Mouse (Mus musculus) stomach, postnatal 0 days (tissue): ENCODE data around the gene Pgs1. TPM values are rescaled to one million over a fixed set of nuclear protein-coding genes. Genes with fewer than 3 reads are reported as not detected.

Experiments used
- ATAC-seq: fragments of 200-750 bp; cut with Nextera tagmentation; 2 replicates; pipeline ENCODE4 v1.8.0; 2017; ENCODE audit not compliant: low FRiP score, low TSS enrichment
- DNase-seq: peaks from one replicate; pipeline ENCODE4 v3.0.0-alpha.2; 2016; ENCODE audit warnings: low spot score
- H3K27ac ChIP-seq: fragments of 300-500 bp; sonication (generic); replicated peaks from 2 replicates; pipeline ENCODE4 v1.5.1; 2014; ENCODE audit warnings: mild to moderate bottlenecking, control low read depth
- H3K27me3 ChIP-seq: fragments of 300-500 bp; sonication (generic); 2 replicates; pipeline ENCODE4 v1.6.1; 2014; ENCODE audit warnings: low read length; ENCODE audit not compliant: control insufficient read depth, insufficient read depth
- H3K36me3 ChIP-seq: fragments of 300-500 bp; sonication (generic); 2 replicates; pipeline ENCODE4 v1.6.1; 2014; ENCODE audit warnings: low read length, mixed read lengths; ENCODE audit not compliant: control insufficient read depth, insufficient read depth
- H3K4me1 ChIP-seq: fragments of 300-500 bp; sonication (generic); replicated peaks from 2 replicates; pipeline ENCODE4 v1.6.1; 2014; ENCODE audit warnings: antibody characterized with exemption; ENCODE audit not compliant: control insufficient read depth, insufficient read depth
- H3K4me2 ChIP-seq: fragments of 300-500 bp; sonication (generic); replicated peaks from 2 replicates; pipeline ENCODE4 v1.6.1; 2014; ENCODE audit warnings: low read depth, mild to moderate bottlenecking, control low read depth, moderate library complexity
- H3K4me3 ChIP-seq: fragments of 300-500 bp; sonication (generic); 2 replicates; pipeline ENCODE4 v1.5.1; 2014; ENCODE audit warnings: low read depth, low read length, control low read depth
- H3K9ac ChIP-seq: fragments of 300-500 bp; sonication (generic); 2 replicates; pipeline ENCODE4 v1.6.1; 2014; ENCODE audit warnings: mild to moderate bottlenecking, low read length, control low read depth, mixed read lengths
- H3K9me3 ChIP-seq: fragments of 300-500 bp; sonication (generic); 2 replicates; pipeline ENCODE4 v1.6.1; 2016; ENCODE audit warnings: low read length; ENCODE audit not compliant: control insufficient read depth
- CTCF ChIP-seq: IDR thresholded peaks from 2 replicates; pipeline ENCODE4 v1.5.1; 2016; ENCODE audit warnings: antibody characterized with exemption, low read depth, mild to moderate bottlenecking, moderate library complexity
- EP300 ChIP-seq: optimal IDR thresholded peaks from 2 replicates; pipeline ENCODE3; 2016; ENCODE audit warnings: antibody characterized with exemption
- WGBS: fragments of 180-500 bp; shearing (Covaris S2); extraction: QIAGEN DNeasy Blood & Tissue Kit; methylation state at CpG from one replicate; pipeline ENCODE4 v1.1.7; 2014; 5-methylcytosine and 5-hydroxymethylcytosine counted together
- polyA plus RNA-seq: library from polyadenylated mRNA; unstranded; fragments of >200 nt; fragmentation: Nextera tagmentation; extraction: Ambion mirVana; gene quantifications from 2 replicates; pipeline ENCODE4 v1.2.1, GENCODE M21; 2015

The Pgs1 gene
- polyA plus RNA-seq, 1 experiment from 2014 or later: 28.7 TPM

DNA sequence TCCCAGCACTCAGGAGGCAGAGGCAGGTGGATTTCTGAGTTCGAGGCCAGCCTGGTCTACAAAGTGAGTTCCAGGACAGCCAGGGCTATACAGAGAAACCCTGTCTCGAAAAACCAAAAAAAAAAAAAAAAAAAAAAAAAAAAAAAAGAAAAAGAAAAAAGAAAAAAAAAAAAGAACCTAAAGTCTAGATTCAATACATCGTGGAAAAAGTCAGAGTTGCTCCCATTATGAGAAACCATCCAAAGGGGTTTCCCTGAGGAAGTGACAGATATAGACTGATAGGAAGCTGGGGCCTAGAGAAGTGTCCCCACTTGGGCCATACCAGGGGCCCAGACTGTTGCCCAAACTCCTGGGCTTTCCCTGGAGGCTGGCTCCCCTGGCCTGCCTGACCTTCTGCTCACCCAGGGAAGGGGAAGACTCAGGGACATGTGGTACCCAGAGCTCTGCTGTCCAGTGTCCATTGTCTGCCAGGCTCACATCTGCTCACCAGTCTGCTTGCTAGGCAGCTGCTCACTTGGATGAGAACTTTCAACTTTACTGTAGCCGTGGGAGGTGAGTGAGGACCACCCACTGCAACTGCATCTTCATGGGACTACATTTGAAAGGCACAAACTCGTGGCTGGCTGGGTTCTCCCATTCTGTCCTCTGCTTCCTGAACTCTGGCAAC is 8.3 kb upstream of the Pgs1 start:
- DNase-seq (no peak), ATAC-seq (no peak)
- no peaks in the 10 kb centered on the region for H3K27me3 ChIP-seq
- no peaks in the 10 kb centered on the region for H3K4me1 ChIP-seq
- no peak overlapping the region for H3K9ac ChIP-seq
- H3K4me2 ChIP-seq: no peak overlapping the region
- TF ChIP-seq CTCF (no peak), EP300 (no peak)
- no peak overlapping the region for H3K27ac ChIP-seq
- no peaks in the 10 kb centered on the region for H3K9me3 ChIP-seq
- H3K4me3 ChIP-seq: no peak overlapping the region
- 63% methylated on average over 4 of the region's 5 CpGs for WGBS
- no peaks in the 10 kb centered on the region for H3K36me3 ChIP-seq

DNA sequence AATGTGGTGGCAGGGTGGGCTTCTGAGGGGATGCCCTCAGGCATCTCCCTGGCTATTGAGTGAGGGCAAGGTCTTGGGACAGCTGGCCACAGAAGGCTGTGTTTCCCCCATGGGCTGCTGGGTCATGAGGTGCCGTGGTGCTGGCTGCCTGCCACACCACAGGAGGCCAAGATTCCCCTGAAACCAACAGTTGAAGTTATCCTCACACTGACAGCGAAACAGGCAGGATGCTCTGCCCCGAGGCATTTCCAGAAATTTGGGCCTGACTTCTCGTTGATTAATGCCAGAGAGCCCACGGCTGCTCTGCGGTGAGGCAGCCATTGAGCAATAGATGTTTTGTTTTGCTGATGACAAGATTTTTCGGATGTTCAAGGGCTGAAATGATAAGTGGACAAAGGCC is 6.7 kb upstream of the Pgs1 start:
- TF ChIP-seq EP300 (no peak), CTCF (no peak)
- Histone ChIP-seq H3K4me3 (no peak overlapping the region), H3K4me2 (no peak overlapping the region), H3K36me3 (no peaks in the 10 kb centered on the region), H3K27me3 (no peaks in the 10 kb centered on the region), H3K9ac (no peak overlapping the region), H3K4me1 (no peaks in the 10 kb centered on the region), H3K27ac (no peak overlapping the region), H3K9me3 (no peaks in the 10 kb centered on the region)
- 49% methylated on average over 7 of the region's 7 CpGs for WGBS
- DNase-seq: no peak
- ATAC-seq: no peak

DNA sequence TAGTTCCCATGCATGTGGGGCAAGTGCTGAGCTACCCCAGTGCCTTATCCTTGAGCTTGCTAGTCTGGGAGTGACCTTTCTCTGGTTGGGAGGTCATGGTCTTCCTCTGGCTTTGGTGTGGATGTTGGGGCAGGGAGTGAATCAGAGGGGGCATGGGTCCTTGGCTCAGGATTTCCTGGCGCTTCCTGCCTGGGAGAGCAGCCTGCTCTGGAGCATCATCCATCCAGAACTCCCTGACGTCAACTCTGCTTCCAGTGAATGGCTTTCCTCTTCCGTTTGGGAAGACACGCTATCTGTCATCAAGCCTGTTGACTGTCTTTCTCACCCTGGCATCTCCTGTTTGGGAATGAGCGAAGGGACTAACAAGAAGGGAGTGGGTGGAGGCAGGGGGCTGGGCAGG is 3.7 kb upstream of the Pgs1 start:
- no peak overlapping the region for H3K9ac ChIP-seq
- peaks cover 2% of the 10 kb centered on the region; the same call in 1 of the 2 replicates for H3K4me1 ChIP-seq
- no peaks in the 10 kb centered on the region for H3K36me3 ChIP-seq
- no peaks in the 10 kb centered on the region for H3K9me3 ChIP-seq
- 63% methylated on average over 5 of the region's 5 CpGs for WGBS
- no peak overlapping the region for H3K4me3 ChIP-seq
- H3K27me3 ChIP-seq: no peaks in the 10 kb centered on the region
- TF ChIP-seq CTCF (no peak), EP300 (no peak)
- DNase-seq (no peak), ATAC-seq (no peak)
- no peak overlapping the region for H3K4me2 ChIP-seq
- H3K27ac ChIP-seq: no peak overlapping the region

DNA sequence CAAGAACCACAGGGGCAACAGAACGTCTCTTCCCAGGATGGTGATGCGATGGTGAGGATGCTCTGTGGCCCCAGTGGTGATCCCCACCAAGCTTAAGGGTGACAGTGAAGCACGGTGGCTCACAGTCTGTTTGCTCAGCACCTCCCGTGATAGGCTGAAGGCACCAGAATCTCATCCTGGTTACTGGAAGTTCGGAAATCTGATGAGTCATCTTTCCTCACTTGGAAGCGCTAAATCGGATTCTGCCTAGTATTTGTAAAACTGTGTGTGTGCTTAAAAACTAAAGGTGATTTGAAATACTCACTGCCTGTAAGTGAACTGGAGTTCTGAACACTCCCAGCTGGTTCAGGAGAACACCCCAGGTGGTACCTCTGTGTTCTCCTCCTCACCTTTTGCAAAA is 2.3 kb upstream of the Pgs1 start:
- TF ChIP-seq CTCF (no peak), EP300 (no peak)
- no peaks in the 10 kb centered on the region for H3K36me3 ChIP-seq
- no peaks in the 10 kb centered on the region for H3K27me3 ChIP-seq
- 64% methylated on average over 7 of the region's 7 CpGs for WGBS
- no peak overlapping the region for H3K4me3 ChIP-seq
- H3K4me1 ChIP-seq: peaks cover 8% of the 10 kb centered on the region
- H3K27ac ChIP-seq: no peak overlapping the region
- H3K9ac ChIP-seq: no peak overlapping the region
- no peaks in the 10 kb centered on the region for H3K9me3 ChIP-seq
- ATAC-seq: no peak
- no peak overlapping the region for H3K4me2 ChIP-seq
- DNase-seq: no peak

DNA sequence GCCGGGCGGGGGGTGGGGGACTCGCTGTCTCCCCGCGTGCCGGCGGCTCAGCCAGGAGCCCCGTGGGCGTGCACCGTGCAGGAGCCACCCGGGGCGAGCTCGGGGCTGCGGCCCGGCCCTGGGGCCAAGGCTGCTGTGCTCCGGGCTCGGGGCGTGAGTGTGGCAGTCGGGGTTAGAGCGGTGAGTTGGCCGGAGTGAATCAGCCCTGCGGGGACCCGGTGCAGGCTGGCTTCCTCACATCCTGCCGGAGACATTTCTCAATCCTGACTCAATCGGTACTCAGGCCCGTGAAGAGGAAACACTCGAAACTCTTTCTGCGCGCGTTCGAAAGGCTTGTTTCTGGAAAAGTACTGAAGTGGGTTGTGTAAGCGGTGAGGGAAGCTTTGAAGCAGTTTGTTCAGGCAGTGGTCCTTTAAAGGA is 950 bp downstream of the Pgs1 start:
- Histone ChIP-seq H3K27me3 (no peaks in the 10 kb centered on the region), H3K9me3 (no peaks in the 10 kb centered on the region), H3K4me3 (peak overlapping the region; percentile 98), H3K9ac (peak overlapping the region; percentile 93), H3K36me3 (no peaks in the 10 kb centered on the region), H3K27ac (peak overlapping the region; percentile 86), H3K4me1 (peaks cover 8% of the 10 kb centered on the region), H3K4me2 (peak overlapping the region; percentile 77)
- WGBS: under 1% methylated on average over 32 of the region's 32 CpGs
- DNase-seq: no peak
- peak; percentile 66 for ATAC-seq
- TF ChIP-seq EP300 (no peak), CTCF (no peak)

DNA sequence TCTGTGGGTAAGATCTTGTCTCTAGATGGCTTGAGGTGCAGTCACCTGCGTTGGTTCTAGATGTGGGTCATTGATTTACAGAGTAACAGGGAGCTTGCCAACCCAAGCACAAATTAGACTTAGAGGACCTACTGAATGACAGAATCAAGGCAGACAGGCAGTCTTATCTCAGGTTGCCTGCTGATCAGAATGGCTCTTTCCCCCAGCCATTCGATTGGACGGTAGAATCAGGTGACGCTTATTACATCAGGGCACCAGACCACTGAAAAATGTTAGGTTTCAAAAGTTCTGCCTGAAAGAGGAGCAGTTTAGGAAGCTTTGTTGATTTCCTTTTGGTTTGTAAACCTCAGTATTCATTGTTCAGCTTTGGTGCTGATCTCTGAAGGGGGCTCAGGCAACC is 1.9 kb downstream of the Pgs1 start:
- Histone ChIP-seq H3K4me3 (0 out of 2 replicates have a peak overlapping the region, but pooled peaks have one; percentile 98), H3K4me2 (peak overlapping the region; percentile 77), H3K27ac (no peak overlapping the region), H3K9me3 (no peaks in the 10 kb centered on the region), H3K36me3 (no peaks in the 10 kb centered on the region), H3K27me3 (no peaks in the 10 kb centered on the region), H3K4me1 (peaks cover 11% of the 10 kb centered on the region), H3K9ac (peak overlapping the region; percentile 93; the same call in 1 of the 2 replicates)
- TF ChIP-seq EP300 (no peak), CTCF (no peak)
- ATAC-seq: no peak
- DNase-seq: no peak
- 58% methylated on average over 4 of the region's 4 CpGs for WGBS
